Mouse (Mus musculus) T-helper 1 cell (primary cell): ENCODE measurements at regions not wholly inside any gene's neighbourhood (a gene's known extent, or its start where the extent isn't known, plus 50 kb on each side); places are given as distances from the start of the nearest gene placed in this dataset.

Experiments
- in situ Hi-C: fragments of 300-600 bp; cut with MboI, MseI; formaldehyde crosslinking; loops from one replicate; pipeline ENCODE4 v1.15.1; 2025; ENCODE audit warnings: high pct_unique_total_duplicates

DNA sequence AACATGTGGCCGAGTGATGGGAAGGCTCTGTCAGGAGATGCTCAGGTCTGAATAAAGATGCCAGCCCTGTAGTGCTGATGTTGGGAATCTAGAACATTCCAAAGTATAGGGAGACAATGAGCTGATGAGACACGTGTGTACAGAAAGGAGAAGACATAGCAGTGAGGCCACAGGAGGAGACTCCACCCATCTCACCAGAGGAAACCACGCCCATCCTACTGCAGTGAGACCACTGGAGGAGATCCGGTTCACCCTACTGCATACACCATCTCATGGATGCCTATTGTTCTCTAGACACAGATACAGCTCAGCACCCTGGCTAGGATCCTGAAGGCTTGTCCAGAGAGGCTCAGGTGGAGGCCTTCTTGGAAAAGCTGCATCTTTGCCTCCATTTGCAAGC lies 120.6 kb upstream of the Runx1 start:
- in situ Hi-C loops: no loop called here

- in situ Hi-C loops: no loop called here
Measured at GRCm38 (mm10) chr16:92943901-92944300, 118.0 kb upstream of the Runx1 start.

GRCm38 (mm10) chr16:92939618-92940017 lies 113.7 kb upstream of the Runx1 start:
- in situ Hi-C loops: no loop called here

DNA sequence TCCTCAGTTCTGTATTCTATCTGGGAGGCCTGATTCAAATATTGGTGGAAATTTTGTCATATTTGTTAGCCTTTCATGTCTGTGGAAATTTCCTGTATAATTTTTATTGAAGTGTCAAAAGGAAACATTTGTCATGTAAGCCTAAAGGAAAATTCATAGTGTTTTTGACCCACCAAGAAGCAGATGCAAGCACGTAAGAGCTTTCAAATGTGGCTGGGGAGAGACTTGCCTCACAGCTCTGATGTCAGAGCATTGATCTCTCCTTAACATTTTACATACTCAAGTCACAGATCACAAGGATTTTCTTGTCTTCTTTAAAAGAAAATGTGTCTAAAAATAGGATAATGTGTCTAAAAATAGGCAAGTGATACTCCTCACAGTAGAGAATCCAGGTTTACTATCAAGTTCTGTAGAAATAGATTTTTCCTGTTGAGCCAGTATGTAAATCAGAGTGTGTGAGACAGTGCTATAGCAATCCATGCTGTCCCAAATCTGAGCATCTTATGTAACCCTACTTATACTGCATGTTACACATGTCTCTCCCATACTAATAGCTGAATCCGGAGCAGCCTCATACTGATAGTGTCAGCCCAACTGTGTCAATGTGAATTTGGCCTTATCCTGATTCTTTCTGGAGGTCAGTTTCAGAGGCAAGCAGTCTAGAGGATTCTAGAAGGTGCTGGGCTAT lies 110.0 kb upstream of the Runx1 start:
- in situ Hi-C loops: no loop called here

GRCm38 (mm10) chr16:92930103-92930502 lies 104.2 kb upstream of the Runx1 start:
- in situ Hi-C loops: no loop called here

GRCm38 (mm10) chr16:92928201-92928600 lies 102.3 kb upstream of the Runx1 start:
- in situ Hi-C loops: no loop called here

GRCm38 (mm10) chr16:92927662-92928061 lies 101.7 kb upstream of the Runx1 start:
- in situ Hi-C loops: no loop called here

GRCm38 (mm10) chr16:92926853-92927252 lies 100.9 kb upstream of the Runx1 start:
- in situ Hi-C loops: no loop called here

DNA sequence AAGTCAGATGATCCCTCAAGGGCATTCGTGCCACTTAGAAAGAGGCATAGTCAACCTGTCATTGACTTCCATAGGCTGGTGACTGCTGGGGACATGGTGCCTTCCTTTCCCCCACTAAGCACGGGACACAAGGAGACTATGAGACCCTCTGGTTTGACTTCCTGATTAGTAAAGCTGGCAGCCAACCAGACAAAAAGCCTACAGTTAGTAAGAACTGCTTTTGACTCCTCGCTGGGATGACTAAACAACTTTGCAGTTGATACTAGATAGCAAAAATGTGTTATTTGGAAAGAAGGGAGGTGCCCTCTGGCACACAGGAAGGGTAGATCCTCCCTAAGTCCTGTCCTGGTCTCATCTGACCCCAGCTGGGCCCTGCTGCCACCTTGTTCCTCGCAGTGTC lies 95.0 kb upstream of the Runx1 start:
- in situ Hi-C loops: no loop called here

GRCm38 (mm10) chr16:92917356-92917755 lies 91.4 kb upstream of the Runx1 start:
- in situ Hi-C loops: no loop called here

DNA sequence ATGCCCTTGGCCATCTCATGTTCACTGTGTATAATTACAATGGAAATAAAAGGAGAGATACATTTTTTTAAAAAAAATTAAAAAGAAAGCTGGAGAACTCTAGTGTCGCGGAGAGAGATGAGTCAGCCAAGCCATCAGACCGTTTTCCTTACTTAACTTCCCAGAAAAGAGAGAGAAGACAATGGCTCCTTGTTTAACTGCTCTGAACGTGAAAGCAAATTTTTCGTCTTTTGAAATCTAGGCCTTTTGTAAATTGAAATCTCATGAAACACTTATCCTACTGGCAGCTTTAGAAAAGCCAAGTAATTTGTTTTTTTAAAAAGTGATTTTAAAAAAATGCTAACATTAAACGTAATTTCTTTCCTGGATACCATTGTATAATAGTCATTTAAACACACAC lies 89.7 kb upstream of the Runx1 start:
- in situ Hi-C loops: no loop called here

GRCm38 (mm10) chr16:92906873-92907272 lies 80.9 kb upstream of the Runx1 start:
- in situ Hi-C loops: no loop called here

- in situ Hi-C loops: no loop called here
Measured at GRCm38 (mm10) chr16:92905626-92906025, 79.7 kb upstream of the Runx1 start.

DNA sequence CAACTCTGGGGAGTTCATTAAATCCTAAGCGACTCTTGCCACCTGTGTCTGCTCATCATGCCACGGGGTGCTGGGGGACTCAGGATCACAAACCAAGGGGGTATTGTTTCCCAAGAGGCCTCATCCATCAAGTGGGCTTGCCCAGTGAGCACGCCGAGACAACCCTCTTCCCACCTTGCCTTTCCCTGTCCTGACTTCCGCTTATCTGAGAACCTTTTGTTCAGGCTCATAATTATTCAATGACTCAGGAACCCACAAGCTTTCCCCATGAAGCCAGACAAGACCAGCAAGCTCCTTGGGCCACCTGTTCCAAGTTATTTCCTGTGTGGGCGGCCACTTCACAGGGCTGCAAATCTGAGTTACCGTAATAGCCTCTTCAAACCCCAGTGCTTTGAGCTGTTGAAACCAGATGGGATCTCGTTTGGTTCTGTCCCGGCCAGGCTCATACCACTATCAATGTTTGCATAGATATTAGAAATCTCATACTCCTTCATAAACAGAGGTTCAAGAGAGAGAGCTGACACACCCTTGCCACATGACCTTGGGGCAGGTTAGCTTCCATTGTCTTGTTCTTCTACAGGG lies 78.0 kb upstream of the Runx1 start:
- in situ Hi-C loops: no loop called here

- in situ Hi-C loops: no loop called here
Measured at GRCm38 (mm10) chr16:92903486-92903885, 77.5 kb upstream of the Runx1 start.

DNA sequence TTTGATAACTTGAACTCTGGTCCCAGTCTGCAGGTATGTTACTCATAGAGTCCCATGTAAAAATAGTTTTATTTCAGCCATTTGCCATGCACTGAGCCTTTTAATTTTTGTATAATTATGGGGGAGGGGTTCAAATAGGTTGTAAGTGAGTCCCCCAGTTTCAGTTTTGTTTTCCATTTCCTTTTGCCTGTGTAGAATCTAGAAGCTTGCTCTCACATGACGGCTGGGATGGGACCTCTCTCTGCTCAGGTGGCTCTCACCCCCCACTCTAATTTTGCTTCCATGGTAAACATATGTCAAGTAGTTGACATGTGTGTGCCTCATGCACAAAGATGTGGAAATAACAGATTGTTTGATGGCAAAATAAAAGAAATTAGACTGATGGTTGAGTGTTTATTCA lies 73.8 kb upstream of the Runx1 start:
- in situ Hi-C loops: no loop called here

- in situ Hi-C loops: no loop called here
Measured at GRCm38 (mm10) chr16:92891741-92892140, 65.8 kb upstream of the Runx1 start.

- in situ Hi-C loops: no loop called here
Measured at GRCm38 (mm10) chr16:92890713-92891112, 64.8 kb upstream of the Runx1 start.

DNA sequence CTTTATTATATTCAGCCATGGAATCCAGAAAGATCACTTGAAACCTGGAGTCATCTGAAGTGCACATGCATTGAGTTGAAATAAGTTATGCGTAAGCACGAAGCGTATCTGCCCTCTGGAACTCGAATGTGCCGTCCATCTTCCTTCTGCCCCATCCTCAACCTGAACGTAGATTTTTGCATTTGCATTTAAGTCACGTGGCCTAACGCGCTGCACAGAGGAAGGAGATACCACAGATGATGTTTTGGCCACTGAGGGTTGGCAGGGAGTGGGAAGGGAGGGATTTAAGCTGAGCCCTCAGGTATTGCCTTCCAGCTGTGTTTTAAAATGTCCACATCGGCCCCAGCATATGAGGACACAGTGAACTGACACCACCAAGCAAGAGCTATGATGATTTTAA lies 63.6 kb upstream of the Runx1 start:
- in situ Hi-C loops: no loop called here

GRCm38 (mm10) chr16:92886226-92886625 lies 60.3 kb upstream of the Runx1 start:
- in situ Hi-C loops: no loop called here

DNA sequence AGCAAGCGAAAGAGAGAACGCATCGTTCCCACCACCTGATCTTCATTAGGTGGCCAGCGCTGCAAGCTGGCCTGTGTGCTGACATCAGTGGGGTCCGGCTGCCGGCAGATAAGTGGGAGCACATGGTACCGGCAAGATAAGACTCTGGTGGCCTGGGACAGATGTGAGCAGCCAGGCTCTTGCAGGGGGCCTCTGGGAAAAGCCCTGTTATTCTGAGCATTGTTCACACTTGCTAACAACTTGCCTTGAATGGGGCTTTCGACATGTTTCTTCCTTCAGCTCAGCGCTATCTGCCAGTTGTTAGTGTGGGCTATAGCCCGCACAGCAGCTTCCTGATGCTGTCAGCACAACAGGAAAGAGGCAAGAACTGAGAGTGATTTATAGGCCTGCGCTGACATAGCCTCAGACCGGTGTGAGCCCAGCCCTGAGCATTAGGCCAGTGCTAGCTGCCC lies 57.9 kb upstream of the Runx1 start:
- in situ Hi-C loops: no loop called here

GRCm38 (mm10) chr16:92880356-92881043 lies 54.6 kb upstream of the Runx1 start:
- in situ Hi-C loops: no loop called here

GRCm38 (mm10) chr16:92878081-92878480 lies 52.1 kb upstream of the Runx1 start:
- in situ Hi-C loops: no loop called here
